In the genomic region with DNA sequence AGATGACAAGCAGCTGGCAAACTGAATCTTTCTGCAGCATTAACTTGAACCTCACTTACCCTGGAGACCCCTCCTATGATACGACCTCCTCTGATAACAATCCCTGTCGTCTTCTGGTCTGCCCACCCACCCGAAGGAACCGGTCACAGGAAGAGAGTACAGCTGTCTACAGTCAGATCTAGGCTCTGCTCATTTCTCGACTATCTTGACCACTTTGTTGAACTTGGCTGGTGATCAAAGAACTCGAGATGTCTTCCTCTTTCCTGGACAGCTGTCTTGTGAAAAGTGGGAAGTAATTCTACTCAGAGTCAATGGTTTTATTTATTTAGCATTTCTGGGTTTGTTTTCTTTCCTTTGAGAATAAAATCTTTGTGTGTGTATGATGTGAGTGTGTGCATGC, we compare ENCODE assay signal across 27 mouse cellular contexts. TPM values are rescaled to one million over a fixed set of nuclear protein-coding genes. Genes with fewer than 3 reads are reported as not detected.
DNase-seq lines count a peak whose midpoint lies in the region; ATAC-seq and TF ChIP-seq lines count a peak whose summit lies in the region.
"Had no signal": no experiment of that assay in that cellular context is flagged by ENCODE, and none has a peak within 500 bp of the region (broad histone marks: within the 10 kb centered on the region; RNA-seq: fewer than 3 reads in every experiment).

No protein-coding gene starts in this region.

- H3K9ac ChIP-seq in kidney, postnatal 0 days (ENCODE audit: low read depth, low read length) = no peak overlapping the region
- peak overlapping the region; percentile 18; the same call in 1 of the 2 replicates for H3K9ac ChIP-seq in MEL (ENCODE audit: control insufficient read depth, low read depth, low read length, poor library complexity, severe bottlenecking)
- H3K9ac ChIP-seq: hindbrain, embryonic 14.5 days; liver, embryonic 13.5 days had no signal

- TF ChIP-seq POLR2A in MEL (IDR thresholded peaks at IDR 0.05; ENCODE audit: control insufficient read depth in 1 of 2, insufficient read depth in 1 of 2, low read depth in 1 of 2, low read length in 2 of 2, poor library complexity in 1 of 2) = no peak

- no peaks in the 10 kb centered on the region for H3K27me3 ChIP-seq in kidney, postnatal 0 days (ENCODE audit: insufficient read depth, low read length)
- H3K27me3 ChIP-seq in MEL (ENCODE audit: control insufficient read depth in 1 of 2, insufficient read depth in 2 of 2, low read length in 2 of 2) = peaks cover 1 to 3% of the 10 kb centered on the region in 2 experiments; a peak in 1 of 4 replicates
- H3K27me3 ChIP-seq: liver, embryonic 13.5 days had no signal

- no peak for TF ChIP-seq CTCF in kidney, postnatal 0 days (IDR thresholded peaks at IDR 0.05; ENCODE audit: low read depth)
- TF ChIP-seq CTCF in MEL (IDR thresholded peaks at IDR 0.05 in 2 of 3, conservative IDR thresholded peaks at IDR 0.05 in 1 of 3; ENCODE audit: control insufficient read depth in 1 of 3, insufficient read depth in 1 of 3, low read depth in 2 of 3, low read length in 3 of 3, poor library complexity in 1 of 3, severe bottlenecking in 1 of 3) = no peak

- WGBS in kidney, postnatal 0 days = 24% methylated on average over 6 of the region's 6 CpGs

- peak; percentile 24 for DNase-seq in kidney, postnatal 0 days (ENCODE audit: low spot score)
- no peak for DNase-seq in kidney, postnatal 4 days
- DNase-seq in 416B (ENCODE audit: low read depth) = peak; percentile 84
- DNase-seq in MEL (ENCODE audit: low read depth, low spot score) = peak; percentile 81
- peak; percentile 11 for DNase-seq in lung, postnatal 25 days (ENCODE audit: low spot score)
- DNase-seq in adrenal gland, adult 18-20 months (ENCODE audit: low spot score in 2 of 2) = no peak
- DNase-seq in frontal cortex, postnatal 14 days (ENCODE audit: low spot score in 2 of 2) = no peak
- DNase-seq: adrenal gland, postnatal 25 days; cerebellum, adult 2 months; cerebellum, postnatal 36 days; gastrocnemius, postnatal 14 days; liver, embryonic 13.5 days; retina, postnatal 1 day; right cerebral cortex, postnatal 4 days had no signal

- H3K27ac ChIP-seq in kidney, postnatal 0 days = no peak overlapping the region
- H3K27ac ChIP-seq in MEL (ENCODE audit: control insufficient read depth, low read depth, low read length) = no peak overlapping the region
- H3K27ac ChIP-seq: hindbrain, embryonic 14.5 days; liver, embryonic 13.5 days; stomach, postnatal 0 days had no signal

- ATAC-seq in kidney, postnatal 0 days (replicated peaks; ENCODE audit: low FRiP score, low read depth) = no peak
- ATAC-seq: forebrain, embryonic 14.5 days; intestine, postnatal 0 days had no signal

- no peaks in the 10 kb centered on the region for H3K79me2 ChIP-seq in MEL (ENCODE audit: control insufficient read depth, insufficient read depth, low read length, poor library complexity)

- H3K4me3 ChIP-seq in kidney, postnatal 0 days (replicated peaks; ENCODE audit: low read depth, low read length) = no peak overlapping the region
- peak overlapping the region; percentile 33 to 70 for H3K4me3 ChIP-seq in MEL (ENCODE audit: control insufficient read depth in 1 of 2, insufficient read depth in 1 of 2, low read depth in 2 of 2, low read length in 2 of 2)
- H3K4me3 ChIP-seq: liver, embryonic 13.5 days had no signal

- no peaks in the 10 kb centered on the region for H3K36me3 ChIP-seq in kidney, postnatal 0 days (ENCODE audit: insufficient read depth, low read length)
- H3K36me3 ChIP-seq in MEL (ENCODE audit: control insufficient read depth in 1 of 2, insufficient read depth in 2 of 2, low read length in 2 of 2) = peaks cover 0 to 5% of the 10 kb centered on the region in 2 experiments; a peak in 1 of 4 replicates
- H3K36me3 ChIP-seq: liver, embryonic 13.5 days had no signal

- TF ChIP-seq EP300 in MEL (IDR thresholded peaks at IDR 0.05; ENCODE audit: low read depth in 1 of 2, low read length in 2 of 2) = peak; percentile 71 to 90

- H3K9me3 ChIP-seq in kidney, postnatal 0 days (replicated peaks; ENCODE audit: low read length) = no peaks in the 10 kb centered on the region
- H3K9me3 ChIP-seq in MEL (replicated peaks; ENCODE audit: insufficient read depth, low read length) = no peaks in the 10 kb centered on the region
- H3K9me3 ChIP-seq: liver, embryonic 13.5 days had no signal

- no peaks in the 10 kb centered on the region for H3K4me1 ChIP-seq in kidney, postnatal 0 days (replicated peaks; ENCODE audit: insufficient read depth, low read length)
- peaks cover 0 to 11% of the 10 kb centered on the region in 2 experiments; a peak in 2 of 4 replicates for H3K4me1 ChIP-seq in MEL (ENCODE audit: control insufficient read depth in 1 of 2, insufficient read depth in 2 of 2, low read length in 2 of 2)
- H3K4me1 ChIP-seq: liver, embryonic 13.5 days had no signal

- H3K4me2 ChIP-seq in kidney, postnatal 0 days (ENCODE audit: low read length) = no peak overlapping the region
- H3K4me2 ChIP-seq: hindbrain, embryonic 14.5 days; liver, embryonic 13.5 days; midbrain, embryonic 11.5 days had no signal

- no peak for TF ChIP-seq RAD21 in MEL (IDR thresholded peaks at IDR 0.05; ENCODE audit: low read depth, low read length)

TF ChIP-seq in MEL, 35 proteins besides CTCF, POLR2A, EP300 and RAD21:
- no peak for TF ChIP-seq POLR2AphosphoS5 (IDR thresholded peaks at IDR 0.05; ENCODE audit: borderline replicate concordance, low read depth, low read length)
- TF ChIP-seq MYC (IDR thresholded peaks at IDR 0.05; ENCODE audit: low read depth, low read length) = no peak
- no peak for TF ChIP-seq NELFE (IDR thresholded peaks at IDR 0.05; ENCODE audit: low read depth, low read length)
- TF ChIP-seq USF1 (IDR thresholded peaks at IDR 0.05; ENCODE audit: low read depth, low read length) = no peak
- peak; percentile 36; the same call in 1 of the 2 replicates for TF ChIP-seq MXI1 (IDR thresholded peaks at IDR 0.05; ENCODE audit: low read depth, low read length)
- TF ChIP-seq ZC3H11A (IDR thresholded peaks at IDR 0.05; ENCODE audit: low read depth, low read length) = no peak
- TF ChIP-seq CHD1 (IDR thresholded peaks at IDR 0.05; ENCODE audit: low read depth, low read length) = no peak
- TF ChIP-seq SIN3A (IDR thresholded peaks at IDR 0.05; ENCODE audit: low read length) = peak; percentile 65
- TF ChIP-seq TCF12 (IDR thresholded peaks at IDR 0.05; ENCODE audit: low read depth, low read length) = peak; percentile 68; the same call in 1 of the 2 replicates
- no peak for TF ChIP-seq UBTF (IDR thresholded peaks at IDR 0.05; ENCODE audit: borderline replicate concordance, insufficient read depth, low read depth, low read length)
- TF ChIP-seq MAZ (IDR thresholded peaks at IDR 0.05; ENCODE audit: low read depth, low read length) = no peak
- TF ChIP-seq RCOR1 (IDR thresholded peaks at IDR 0.05; ENCODE audit: low read depth, low read length) = peak; percentile 75
- TF ChIP-seq USF2 (IDR thresholded peaks at IDR 0.05; ENCODE audit: borderline replicate concordance in 1 of 2, insufficient read depth in 1 of 2, low read depth in 1 of 2, low read length in 2 of 2) = no peak
- TF ChIP-seq JUND (IDR thresholded peaks at IDR 0.05; ENCODE audit: low read depth, low read length) = no peak
- no peak for TF ChIP-seq POLR2AphosphoS2 (IDR thresholded peaks at IDR 0.05; ENCODE audit: low read length)
- 0 out of 2 replicates have a peak, but pooled peaks have one; percentile 12 for TF ChIP-seq TAL1 (IDR thresholded peaks at IDR 0.05; ENCODE audit: low read length)
- no peak for TF ChIP-seq KAT2A (conservative IDR thresholded peaks at IDR 0.05; ENCODE audit: low read depth, low read length)
- TF ChIP-seq MAFK (IDR thresholded peaks at IDR 0.05; ENCODE audit: borderline replicate concordance, low read depth, low read length) = no peak
- TF ChIP-seq TBP (IDR thresholded peaks at IDR 0.05; ENCODE audit: low read depth, low read length) = no peak
- TF ChIP-seq ELF1 (IDR thresholded peaks at IDR 0.05; ENCODE audit: low read depth, low read length) = no peak
- TF ChIP-seq MEF2A (IDR thresholded peaks at IDR 0.05; ENCODE audit: extremely low read depth, insufficient replicate concordance, low read depth, low read length, poor library complexity, severe bottlenecking) = no peak
- peak; percentile 96 for TF ChIP-seq ETS1 (IDR thresholded peaks at IDR 0.05; ENCODE audit: low read depth, low read length)
- TF ChIP-seq MAX (IDR thresholded peaks at IDR 0.05; ENCODE audit: low read length) = no peak
TF ChIP-seq in MEL: peak in this region for 6.

RNA-seq across cellular contexts. Expression of a gene that starts 4.6 kb away (rescaled TPM):
- polyA plus RNA-seq in kidney, postnatal 0 days (2015; fragmentation: Nextera tagmentation; extraction: Ambion mirVana) = not detected in 2 replicates
- not detected in 2 replicates for total RNA-seq in MEL (2012; rRNA removed)
- under 1 TPM in 1 of 2 experiments, not detected in 1; 0.26 TPM for polyA plus RNA-seq in MEL (2012; ENCODE audit: insufficient read depth in 1 of 2, insufficient read length in 2 of 2, low read depth in 1 of 2, low replicate concordance in 2 of 2, missing spikeins in 1 of 2)
- total RNA-seq in adrenal gland, adult 18-20 months (2021) = not detected
- total RNA-seq: adrenal gland, postnatal 25 days; left cerebral cortex, adult 8-10 months had no signal
- polyA plus RNA-seq: forebrain, embryonic 14.5 days; heart, postnatal 0 days; hindbrain, embryonic 14.5 days; kidney, embryonic 16.5 days; limb, embryonic 11.5 days; liver, embryonic 13.5 days; lung, embryonic 16.5 days; midbrain, embryonic 11.5 days; stomach, postnatal 0 days; thymus, postnatal 0 days; urinary bladder, adult 2 months had no signal

RNA-seq across cellular contexts. Expression of a gene that starts 29.6 kb away (rescaled TPM):
- 0.08 and 0.09 TPM in 2 replicates for polyA plus RNA-seq in kidney, postnatal 0 days (2015; fragmentation: Nextera tagmentation; extraction: Ambion mirVana)
- not detected in 2 replicates for total RNA-seq in MEL (2012; rRNA removed)
- not detected for polyA plus RNA-seq in MEL (2012; ENCODE audit: insufficient read depth in 1 of 2, insufficient read length in 2 of 2, low read depth in 1 of 2, low replicate concordance in 2 of 2, missing spikeins in 1 of 2)
- total RNA-seq in adrenal gland, adult 18-20 months (2021) = 1 to 10 TPM in 1 of 2 experiments, under 1 TPM in 1; 0.66 to 1.1 TPM
- total RNA-seq: ES-E14; gastrocnemius, postnatal 14 days had no signal
- polyA plus RNA-seq: heart, postnatal 0 days; liver, embryonic 13.5 days; urinary bladder, adult 2 months had no signal

Comparison
In these comparisons a context has a peak if more than half of its experiments do, and no peak if none do; other contexts are left out.
1. DNase-seq: peak in kidney, postnatal 0 days (single experiment), 416B (single experiment), MEL (single experiment) and lung, postnatal 25 days (single experiment); none in kidney, postnatal 4 days (0 of 2), adrenal gland, adult 18-20 months (0 of 2) and frontal cortex, postnatal 14 days (0 of 2).